Mouse (Mus musculus): Measurements from ENCODE around the gene Bcl2l11. TPM values are rescaled to one million over a fixed set of nuclear protein-coding genes. Genes with fewer than 3 reads are reported as not detected.

The Bcl2l11 gene
- polyA plus RNA-seq, 1 experiment = 10.2 TPM

DNA sequence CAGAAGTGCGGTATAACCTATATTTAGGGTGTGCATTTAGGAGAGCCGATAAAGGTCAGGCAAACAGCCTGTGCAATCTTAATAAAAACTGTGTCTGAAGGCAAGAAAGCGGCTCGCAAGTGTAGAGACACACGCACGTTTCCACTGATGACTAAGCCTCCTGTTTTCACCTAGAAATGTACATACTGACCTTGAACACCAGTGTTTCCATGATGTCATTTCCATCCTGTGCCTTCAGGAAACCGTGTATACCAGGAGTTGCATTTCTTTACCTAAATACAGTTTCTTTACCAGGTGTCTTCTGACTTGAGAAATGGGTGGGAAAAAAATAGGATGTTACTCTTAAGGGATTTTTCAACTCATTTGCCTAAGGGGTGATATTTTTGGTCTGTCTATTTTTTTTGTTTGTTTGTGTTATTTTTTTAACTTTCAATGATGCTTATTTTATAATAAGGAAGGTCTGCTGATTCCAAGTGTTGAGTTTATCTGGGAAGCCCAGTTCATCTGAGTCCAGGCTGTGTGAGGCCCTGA lies 38.8 kb upstream of the Bcl2l11 start:
- WGBS = 70% methylated on average over 7 of the region's 7 CpGs
- TF ChIP-seq CTCF (IDR thresholded peaks at IDR 0.05; ENCODE audit: control insufficient read depth, insufficient read depth, low read length) (no peak), POLR2A (IDR thresholded peaks at IDR 0.05; ENCODE audit: borderline replicate concordance, control insufficient read depth, low read depth, low read length) (no peak)
- H3K4me3 ChIP-seq (replicated peaks; ENCODE audit: control insufficient read depth, low read depth, low read length) = no peak overlapping the region
- H3K4me1 ChIP-seq (ENCODE audit: control insufficient read depth, insufficient read depth, low read length) = peaks cover 1% of the 10 kb centered on the region
- H3K27ac ChIP-seq (ENCODE audit: control insufficient read depth, insufficient read depth, low read depth, low read length, poor library complexity) = no peak overlapping the region

DNA sequence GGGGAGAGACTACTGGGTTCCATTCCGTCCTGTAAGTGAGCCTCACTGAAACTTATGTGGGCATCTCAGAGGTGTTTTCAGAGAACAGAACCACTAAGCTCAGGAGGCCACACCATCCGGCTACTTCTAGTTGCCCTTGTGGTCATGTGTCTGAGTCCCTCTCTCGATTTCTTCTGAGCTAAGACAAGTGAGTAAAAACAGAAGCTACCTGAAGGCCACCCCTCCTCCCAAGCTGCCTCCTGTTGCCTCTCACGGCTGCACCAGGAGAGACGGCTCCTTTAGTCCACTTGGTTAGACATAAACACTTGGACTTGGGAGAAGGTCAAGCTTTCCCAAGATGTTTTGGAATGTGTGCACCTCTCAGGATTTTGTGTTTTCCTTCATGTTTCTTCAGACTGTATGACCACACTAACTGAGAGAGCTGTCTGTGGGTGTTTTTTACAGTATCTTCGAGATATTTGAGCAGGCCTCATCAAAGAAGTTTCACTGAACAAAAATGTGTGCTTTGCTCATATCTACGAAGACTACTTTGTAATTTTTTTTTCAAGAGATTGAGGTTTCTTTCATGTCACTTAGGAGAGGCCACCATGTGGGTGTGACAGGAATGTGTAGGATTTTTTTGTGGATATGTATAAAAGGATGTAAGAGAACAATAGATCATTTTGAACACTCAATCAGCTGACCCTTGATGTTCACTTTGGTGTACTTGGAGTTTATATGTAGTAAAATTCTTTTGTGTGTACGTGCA lies 37.9 kb upstream of the Bcl2l11 start:
- Histone ChIP-seq H3K4me3 (replicated peaks; ENCODE audit: control insufficient read depth, low read depth, low read length) (no peak overlapping the region), H3K27ac (ENCODE audit: control insufficient read depth, insufficient read depth, low read depth, low read length, poor library complexity) (no peak overlapping the region), H3K4me1 (ENCODE audit: control insufficient read depth, insufficient read depth, low read length) (peaks cover 5% of the 10 kb centered on the region)
- TF ChIP-seq POLR2A (IDR thresholded peaks at IDR 0.05; ENCODE audit: borderline replicate concordance, control insufficient read depth, low read depth, low read length) (no peak), CTCF (IDR thresholded peaks at IDR 0.05; ENCODE audit: control insufficient read depth, insufficient read depth, low read length) (no peak)
- 79% methylated on average over 8 of the region's 8 CpGs for WGBS

DNA sequence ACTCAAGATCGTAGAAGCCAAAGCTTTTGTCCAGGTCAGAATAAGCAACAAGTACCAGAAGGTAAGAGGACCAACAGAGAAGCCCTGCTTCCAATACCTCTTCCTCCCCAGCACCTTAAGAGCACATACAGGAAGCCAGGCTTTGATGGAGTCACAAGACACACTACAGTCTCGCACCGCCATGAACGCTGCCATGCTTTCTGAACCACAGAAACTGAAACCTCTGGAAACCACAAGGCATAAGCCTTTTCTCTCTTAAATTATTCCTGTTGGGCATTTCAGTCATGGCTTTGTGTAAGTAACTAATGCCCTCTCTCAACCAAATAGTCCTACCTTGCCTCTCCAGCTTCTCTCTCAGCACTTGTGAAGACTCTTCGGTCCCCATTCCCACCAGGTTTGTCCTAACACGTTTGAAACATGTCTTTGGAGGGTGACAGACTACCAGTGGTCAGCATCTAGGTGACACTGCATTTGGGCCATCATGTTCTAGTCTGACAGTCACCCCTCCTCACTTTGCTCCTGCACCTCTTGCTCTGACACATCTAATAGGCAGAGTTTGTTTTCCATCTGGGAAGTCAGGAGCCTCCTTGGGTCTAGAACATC lies 35.5 kb upstream of the Bcl2l11 start:
- Histone ChIP-seq H3K27ac (ENCODE audit: control insufficient read depth, insufficient read depth, low read depth, low read length, poor library complexity) (no peak overlapping the region), H3K4me1 (ENCODE audit: control insufficient read depth, insufficient read depth, low read length) (peaks cover 7% of the 10 kb centered on the region), H3K4me3 (replicated peaks; ENCODE audit: control insufficient read depth, low read depth, low read length) (no peak overlapping the region)
- TF ChIP-seq CTCF (IDR thresholded peaks at IDR 0.05; ENCODE audit: control insufficient read depth, insufficient read depth, low read length) = no peak
- no peak for TF ChIP-seq POLR2A (IDR thresholded peaks at IDR 0.05; ENCODE audit: borderline replicate concordance, control insufficient read depth, low read depth, low read length)
- WGBS = 61% methylated on average over 6 of the region's 6 CpGs

DNA sequence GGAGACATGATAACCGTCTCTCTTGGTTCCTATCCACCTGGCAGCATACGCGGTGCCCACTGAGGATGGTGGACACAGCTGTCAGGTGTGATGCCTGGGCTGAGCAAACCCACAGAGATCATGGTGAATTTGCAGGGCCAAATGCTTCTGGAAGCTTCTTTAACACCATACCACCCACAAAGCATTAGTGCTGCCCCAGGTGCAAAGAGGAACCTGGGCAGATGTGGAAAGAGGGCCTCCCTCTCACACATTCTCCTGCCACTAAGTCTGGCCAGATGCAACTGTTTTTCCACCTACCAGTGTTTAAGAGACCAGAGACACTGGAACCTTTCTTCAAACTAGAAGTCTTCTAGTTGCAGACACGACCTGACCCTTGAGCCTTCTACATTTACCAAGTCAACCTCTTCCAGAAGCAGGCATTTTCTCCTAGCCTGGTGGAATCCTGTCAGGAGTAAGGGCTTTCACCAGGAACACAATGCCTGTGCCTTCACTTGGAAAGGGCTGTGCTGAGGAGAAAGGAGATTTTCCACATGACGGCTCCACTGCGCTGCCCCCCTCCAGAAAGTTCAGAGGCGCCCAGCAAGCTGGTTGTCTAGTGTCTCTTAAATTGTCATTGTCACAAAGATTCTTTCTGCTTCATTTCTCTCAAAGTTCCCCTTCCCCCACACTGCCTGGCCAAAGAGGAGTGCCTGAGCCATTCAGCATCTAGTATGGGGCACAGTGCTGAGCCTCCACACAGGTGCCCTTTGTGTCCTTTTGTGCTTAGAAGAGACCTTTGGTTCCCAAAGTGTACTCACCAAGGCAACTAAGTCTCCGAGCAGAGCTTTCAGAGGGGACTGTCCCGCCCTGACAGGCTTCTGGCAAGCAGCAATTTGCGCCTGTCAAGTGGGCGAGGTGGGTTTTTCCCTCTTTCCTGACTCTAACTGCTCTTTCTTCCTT lies 34.1 kb upstream of the Bcl2l11 start:
- Histone ChIP-seq H3K27ac (ENCODE audit: control insufficient read depth, insufficient read depth, low read depth, low read length, poor library complexity) (no peak overlapping the region), H3K4me3 (replicated peaks; ENCODE audit: control insufficient read depth, low read depth, low read length) (no peak overlapping the region), H3K4me1 (ENCODE audit: control insufficient read depth, insufficient read depth, low read length) (peaks cover 6% of the 10 kb centered on the region)
- TF ChIP-seq POLR2A (IDR thresholded peaks at IDR 0.05; ENCODE audit: borderline replicate concordance, control insufficient read depth, low read depth, low read length) (no peak), CTCF (IDR thresholded peaks at IDR 0.05; ENCODE audit: control insufficient read depth, insufficient read depth, low read length) (no peak)
- 71% methylated on average over 11 of the region's 11 CpGs for whole genome bisulfite sequencing

DNA sequence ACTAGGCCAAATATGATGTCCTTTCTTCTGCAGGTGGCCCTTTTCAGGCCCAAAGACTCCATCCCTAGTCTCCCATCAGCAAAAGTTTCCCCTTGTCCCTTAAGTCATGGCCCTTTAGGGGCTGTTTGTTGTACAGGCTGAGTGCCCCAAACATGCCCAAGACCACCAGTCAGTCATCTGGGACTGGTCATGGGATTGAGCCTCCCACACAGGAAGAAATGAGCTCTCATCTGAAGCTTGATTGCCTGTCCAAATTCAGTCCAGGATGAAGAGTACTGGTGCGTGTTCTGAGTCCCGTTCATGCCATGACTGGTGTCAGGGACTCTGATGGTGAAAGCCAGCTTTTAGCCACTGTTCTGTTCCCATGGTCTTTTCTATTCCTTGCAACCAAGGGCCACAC lies 33.4 kb upstream of the Bcl2l11 start:
- no peak overlapping the region for H3K4me3 ChIP-seq (replicated peaks; ENCODE audit: control insufficient read depth, low read depth, low read length)
- TF ChIP-seq CTCF (IDR thresholded peaks at IDR 0.05; ENCODE audit: control insufficient read depth, insufficient read depth, low read length) (no peak), POLR2A (IDR thresholded peaks at IDR 0.05; ENCODE audit: borderline replicate concordance, control insufficient read depth, low read depth, low read length) (no peak)
- 79% methylated on average over 2 of the region's 2 CpGs for WGBS
- peaks cover 6% of the 10 kb centered on the region for H3K4me1 ChIP-seq (ENCODE audit: control insufficient read depth, insufficient read depth, low read length)
- no peak overlapping the region for H3K27ac ChIP-seq (ENCODE audit: control insufficient read depth, insufficient read depth, low read depth, low read length, poor library complexity)

DNA sequence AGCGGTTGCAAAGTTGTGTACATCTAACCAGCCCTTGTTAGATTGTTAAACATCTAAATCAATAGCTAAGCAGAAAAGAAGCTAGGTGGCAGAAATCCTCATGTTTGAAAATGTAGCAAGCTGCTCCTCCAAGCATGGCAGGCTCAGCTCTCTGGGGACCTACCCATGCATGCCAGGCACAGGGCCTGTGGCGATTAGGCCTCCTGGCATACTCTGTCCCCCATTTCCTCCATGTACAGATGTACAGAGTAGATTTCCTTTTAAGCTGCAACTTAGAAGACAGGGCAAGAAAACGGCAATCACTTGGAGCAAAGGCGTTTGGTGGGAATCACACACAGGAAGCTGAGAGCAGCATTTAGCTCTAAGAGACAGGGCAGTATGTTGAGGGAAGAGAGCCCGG lies 31.6 kb upstream of the Bcl2l11 start:
- WGBS = 36% methylated on average over 5 of the region's 5 CpGs
- Histone ChIP-seq H3K4me1 (ENCODE audit: control insufficient read depth, insufficient read depth, low read length) (peaks cover 6% of the 10 kb centered on the region), H3K4me3 (replicated peaks; ENCODE audit: control insufficient read depth, low read depth, low read length) (no peak overlapping the region), H3K27ac (ENCODE audit: control insufficient read depth, insufficient read depth, low read depth, low read length, poor library complexity) (no peak overlapping the region)
- TF ChIP-seq POLR2A (IDR thresholded peaks at IDR 0.05; ENCODE audit: borderline replicate concordance, control insufficient read depth, low read depth, low read length) = no peak
- no peak for TF ChIP-seq CTCF (IDR thresholded peaks at IDR 0.05; ENCODE audit: control insufficient read depth, insufficient read depth, low read length)

DNA sequence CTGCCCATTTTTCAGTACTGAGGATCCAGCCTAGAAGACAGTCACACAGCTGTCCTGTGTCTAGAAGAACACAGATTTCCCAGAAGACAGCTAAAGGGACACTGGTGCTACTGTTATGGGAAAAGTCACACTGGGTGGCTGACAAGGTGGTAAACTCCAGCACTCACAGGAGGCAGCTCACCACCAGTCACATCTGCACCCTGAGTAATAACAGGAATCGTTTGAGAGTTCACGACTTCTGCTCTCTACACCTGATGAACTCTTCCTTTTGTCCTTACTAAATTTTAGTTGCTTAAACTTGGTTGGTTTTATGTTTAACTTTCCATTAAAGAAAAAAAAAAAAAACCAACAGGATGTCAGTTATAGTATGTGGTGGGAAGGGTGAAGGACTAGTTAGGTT lies 31.2 kb upstream of the Bcl2l11 start:
- TF ChIP-seq CTCF (IDR thresholded peaks at IDR 0.05; ENCODE audit: control insufficient read depth, insufficient read depth, low read length) = no peak
- no peak for TF ChIP-seq POLR2A (IDR thresholded peaks at IDR 0.05; ENCODE audit: borderline replicate concordance, control insufficient read depth, low read depth, low read length)
- H3K4me1 ChIP-seq (ENCODE audit: control insufficient read depth, insufficient read depth, low read length) = peaks cover 6% of the 10 kb centered on the region
- no peak overlapping the region for H3K4me3 ChIP-seq (replicated peaks; ENCODE audit: control insufficient read depth, low read depth, low read length)
- no peak overlapping the region for H3K27ac ChIP-seq (ENCODE audit: control insufficient read depth, insufficient read depth, low read depth, low read length, poor library complexity)
- WGBS = 21% methylated on average over 2 of the region's 2 CpGs

DNA sequence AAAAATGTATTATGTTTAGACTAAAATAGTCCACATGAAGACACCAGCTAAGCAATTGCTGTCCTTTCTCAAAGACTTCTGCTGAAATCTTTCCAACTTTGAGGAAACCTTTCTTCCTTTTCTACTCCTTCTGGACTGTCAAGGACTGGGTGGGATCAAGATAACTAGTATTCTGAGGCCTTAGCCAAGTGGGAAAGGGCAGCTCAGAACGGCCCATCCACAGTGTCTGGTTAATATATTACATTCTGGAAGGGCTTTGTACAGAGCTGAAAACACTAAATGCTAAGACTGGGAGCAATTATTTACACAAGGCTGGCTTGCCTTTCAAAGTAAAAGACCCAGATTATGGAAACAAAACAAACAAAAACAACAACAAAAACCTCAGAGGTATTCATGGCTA lies 30.6 kb upstream of the Bcl2l11 start:
- TF ChIP-seq CTCF (IDR thresholded peaks at IDR 0.05; ENCODE audit: control insufficient read depth, insufficient read depth, low read length) (no peak), POLR2A (IDR thresholded peaks at IDR 0.05; ENCODE audit: borderline replicate concordance, control insufficient read depth, low read depth, low read length) (no peak)
- Histone ChIP-seq H3K27ac (ENCODE audit: control insufficient read depth, insufficient read depth, low read depth, low read length, poor library complexity) (no peak overlapping the region), H3K4me1 (ENCODE audit: control insufficient read depth, insufficient read depth, low read length) (peaks cover 6% of the 10 kb centered on the region), H3K4me3 (replicated peaks; ENCODE audit: control insufficient read depth, low read depth, low read length) (no peak overlapping the region)
- WGBS = 85% methylated on average over 1 of the region's 1 CpGs

Measured in bone marrow, adult 2 months (tissue).